38 mouse cellular contexts compared by ENCODE assay signal in genomic region chr19:6079983-6080480, GRCm38 (mm10). TPM values are rescaled to one million over a fixed set of nuclear protein-coding genes. Genes with fewer than 3 reads are reported as not detected.
"Had no signal": no experiment of that assay in that cellular context is flagged by ENCODE, and none has a peak within 500 bp of the region (broad histone marks: within the 10 kb centered on the region; RNA-seq: fewer than 3 reads in every experiment).

Gene Tmem262, plus strand, starts transcription at chr19:6080033.

- DNase-seq: gastrocnemius, adult 2 months; gastrocnemius, postnatal 10 days; gastrocnemius, postnatal 25 days; heart, adult 2 months; heart, postnatal 14 days; heart, postnatal 4 days; kidney, adult 18-20 months; kidney, adult 8-10 months; kidney, postnatal 10 days; kidney, postnatal 25 days; kidney, postnatal 4 days had no signal

- ATAC-seq: hindbrain, embryonic 16.5 days; inflammation-experienced regulatory T-cells, adult 6 months; intestine, embryonic 15.5 days; intestine, postnatal 0 days; liver, embryonic 12.5 days had no signal

- H3K4me3 ChIP-seq: gastrocnemius, adult 2 months; heart, adult 2 months; heart, embryonic 13.5 days; heart, embryonic 15.5 days; intestine, embryonic 15.5 days; layer of hippocampus, adult 2 months; left cerebral cortex, adult 2 months; limb, embryonic 13.5 days; limb, embryonic 15.5 days; liver, embryonic 12.5 days had no signal

- H3K9me3 ChIP-seq: heart, embryonic 13.5 days; heart, embryonic 15.5 days; intestine, embryonic 15.5 days; limb, embryonic 13.5 days; limb, embryonic 15.5 days; liver, embryonic 12.5 days had no signal

- H3K4me2 ChIP-seq: heart, embryonic 11.5 days; heart, embryonic 13.5 days; heart, embryonic 15.5 days; hindbrain, embryonic 14.5 days; intestine, embryonic 15.5 days; limb, embryonic 13.5 days; limb, embryonic 15.5 days; liver, embryonic 12.5 days had no signal

- H3K9ac ChIP-seq: heart, embryonic 13.5 days; heart, embryonic 15.5 days; hindbrain, embryonic 14.5 days; intestine, embryonic 15.5 days; limb, embryonic 13.5 days; limb, embryonic 15.5 days; liver, embryonic 12.5 days; liver, embryonic 14.5 days had no signal

- H3K27ac ChIP-seq: gastrocnemius, adult 2 months; heart, adult 2 months; heart, embryonic 13.5 days; heart, embryonic 15.5 days; hindbrain, embryonic 14.5 days; intestine, embryonic 15.5 days; layer of hippocampus, adult 2 months; left cerebral cortex, adult 2 months; limb, embryonic 13.5 days; limb, embryonic 15.5 days; liver, embryonic 12.5 days; liver, embryonic 14.5 days had no signal

- H3K27me3 ChIP-seq: heart, embryonic 13.5 days; heart, embryonic 15.5 days; intestine, embryonic 15.5 days; limb, embryonic 13.5 days; limb, embryonic 15.5 days; liver, embryonic 12.5 days had no signal

RNA-seq across cellular contexts. Expression of gene Tmem262, which starts in this region (rescaled TPM):
- total RNA-seq: gastrocnemius, adult 2 months; gastrocnemius, postnatal 10 days; gastrocnemius, postnatal 25 days; gastrocnemius, postnatal 4 days; granulocyte monocyte progenitor cell, adult 5-6 weeks; heart, adult 2 months; heart, postnatal 14 days; heart, postnatal 4 days; layer of hippocampus, adult 2 months; layer of hippocampus, postnatal 10 days; layer of hippocampus, postnatal 25 days; left cerebral cortex, adult 2 months; left cerebral cortex, postnatal 14 days; left cerebral cortex, postnatal 36 days; liver, adult 2 months had no signal
- polyA plus RNA-seq: frontal cortex, adult 2 months; heart, adult 2 months; heart, embryonic 11.5 days; heart, embryonic 13.5 days; heart, embryonic 15.5 days; heart, postnatal 0 days; hindbrain, embryonic 11.5 days; hindbrain, embryonic 14.5 days; hindbrain, embryonic 16.5 days; inflammation-experienced regulatory T-cells, adult 6 months; intestine, embryonic 15.5 days; intestine, postnatal 0 days; kidney, embryonic 14.5 days; kidney, embryonic 16.5 days; limb, embryonic 11.5 days; limb, embryonic 13.5 days; limb, embryonic 15.5 days; liver, adult 2 months; liver, embryonic 12.5 days; liver, embryonic 14.5 days had no signal
